Mouse (Mus musculus): ENCODE measurements around the gene Gosr2. TPM values are rescaled to one million over a fixed set of nuclear protein-coding genes. Genes with fewer than 3 reads are reported as not detected.
"Not testable (repeated sequence)": the region's sequence is repeated elsewhere in the genome, so short reads cannot be mapped to it uniquely, and the experiment has no call there.

Gosr2 gene
- total RNA-seq, 2 experiments from 2014 or later: 71.8 to 76.4 TPM

- no peak for DNase-seq (ENCODE audit: extremely low spot score in 1 of 2, low spot score in 2 of 2)
- intact Hi-C loops (cut with DNase I): no loop called here
Measured at GRCm38 (mm10) chr11:103696851-103697564, 690 bp downstream of the Gosr2 start.

GRCm38 (mm10) chr11:103693241-103693640 is 4.5 kb downstream of the Gosr2 start:
- DNase-seq (ENCODE audit: extremely low spot score in 1 of 2, low spot score in 2 of 2): no peak
- intact Hi-C loops (cut with DNase I): no loop called here

- DNase-seq (ENCODE audit: extremely low spot score in 1 of 2, low spot score in 2 of 2): no peak
- intact Hi-C loops (cut with DNase I): no loop called here
Measured at GRCm38 (mm10) chr11:103691036-103691435, 6.7 kb downstream of the Gosr2 start.

GRCm38 (mm10) chr11:103688980-103689378 is 8.7 kb downstream of the Gosr2 start:
- intact Hi-C loops (cut with DNase I): no loop called here

GRCm38 (mm10) chr11:103688271-103688979 is 9.3 kb downstream of the Gosr2 start:
- intact Hi-C loops (cut with DNase I): no loop called here

More at GRCm38 (mm10) chr11:103688980-103689378, 8.7 kb downstream of the Gosr2 start:
- DNase-seq (ENCODE audit: extremely low spot score in 1 of 2, low spot score in 2 of 2): no peak

GRCm38 (mm10) chr11:103686706-103687105 is 11.0 kb downstream of the Gosr2 start:
- DNase-seq (ENCODE audit: extremely low spot score in 1 of 2, low spot score in 2 of 2): no peak
- intact Hi-C loops (cut with DNase I): no loop called here

More at GRCm38 (mm10) chr11:103688271-103688979, 9.3 kb downstream of the Gosr2 start:
- peak in 1 of 2 experiments; percentile 13 for DNase-seq (ENCODE audit: extremely low spot score in 1 of 2, low spot score in 2 of 2)

- intact Hi-C loops (cut with DNase I): no loop called here
- DNase-seq (ENCODE audit: extremely low spot score in 1 of 2, low spot score in 2 of 2): peak; percentile 31 to 61
Measured at GRCm38 (mm10) chr11:103685261-103685736, 12.4 kb downstream of the Gosr2 start.

GRCm38 (mm10) chr11:103683667-103684334 is 13.9 kb downstream of the Gosr2 start:
- peak in 1 of 2 experiments; percentile 11 for DNase-seq (ENCODE audit: extremely low spot score in 1 of 2, low spot score in 2 of 2)
- intact Hi-C loops (cut with DNase I): no loop called here

GRCm38 (mm10) chr11:103677042-103677441 is 20.7 kb downstream of the Gosr2 start:
- peak in 1 of 2 experiments; percentile 62 for DNase-seq (ENCODE audit: extremely low spot score in 1 of 2, low spot score in 2 of 2)
- intact Hi-C loops (cut with DNase I): not testable (repeated sequence)

GRCm38 (mm10) chr11:103675556-103675955 is 22.1 kb downstream of the Gosr2 start:
- intact Hi-C loops (cut with DNase I): loop anchor here (1.0 kb wide), 1 partner anchor 35 kb away; no protein-coding TSS in a partner anchor

GRCm38 (mm10) chr11:103666907-103667426 is 30.7 kb downstream of the Gosr2 start:
- DNase-seq (ENCODE audit: extremely low spot score in 1 of 2, low spot score in 2 of 2): peak in 1 of 2 experiments; percentile 46

More at GRCm38 (mm10) chr11:103675556-103675955, 22.1 kb downstream of the Gosr2 start:
- DNase-seq (ENCODE audit: extremely low spot score in 1 of 2, low spot score in 2 of 2): peak; percentile 62 to 82

GRCm38 (mm10) chr11:103666181-103666906 is 31.4 kb downstream of the Gosr2 start:
- intact Hi-C loops (cut with DNase I): no loop called here
- peak; percentile 80 to 90 for DNase-seq (ENCODE audit: extremely low spot score in 1 of 2, low spot score in 2 of 2)

More at GRCm38 (mm10) chr11:103666907-103667426, 30.7 kb downstream of the Gosr2 start:
- intact Hi-C loops (cut with DNase I): no loop called here

GRCm38 (mm10) chr11:103665695-103666094 is 32.0 kb downstream of the Gosr2 start:
- no peak for DNase-seq (ENCODE audit: extremely low spot score in 1 of 2, low spot score in 2 of 2)
- intact Hi-C loops (cut with DNase I): no loop called here

GRCm38 (mm10) chr11:103663119-103663518 is 34.6 kb downstream of the Gosr2 start:
- intact Hi-C loops (cut with DNase I): no loop called here
- peak in 1 of 2 experiments; percentile 19 for DNase-seq (ENCODE audit: extremely low spot score in 1 of 2, low spot score in 2 of 2)

GRCm38 (mm10) chr11:103662546-103662945 is 35.2 kb downstream of the Gosr2 start:
- peak; percentile 70 to 75 for DNase-seq (ENCODE audit: extremely low spot score in 1 of 2, low spot score in 2 of 2)
- intact Hi-C loops (cut with DNase I): no loop called here

GRCm38 (mm10) chr11:103661863-103662262 is 35.8 kb downstream of the Gosr2 start:
- DNase-seq (ENCODE audit: extremely low spot score in 1 of 2, low spot score in 2 of 2): peak; percentile 47 to 66
- intact Hi-C loops (cut with DNase I): no loop called here

GRCm38 (mm10) chr11:103658189-103658588 is 39.5 kb downstream of the Gosr2 start:
- intact Hi-C loops (cut with DNase I): no loop called here
- no peak for DNase-seq (ENCODE audit: extremely low spot score in 1 of 2, low spot score in 2 of 2)

- DNase-seq (ENCODE audit: extremely low spot score in 1 of 2, low spot score in 2 of 2): no peak
- intact Hi-C loops (cut with DNase I): no loop called here
Measured at GRCm38 (mm10) chr11:103656520-103656919, 41.2 kb downstream of the Gosr2 start.

All from left cerebral cortex, postnatal 10 days (tissue).